Mouse (Mus musculus): ENCODE data around the gene Amer1. TPM values are rescaled to one million over a fixed set of nuclear protein-coding genes. Genes with fewer than 3 reads are reported as not detected.

Amer1 gene
- 10.4 and 10.7 TPM in 2 replicates for polyA plus RNA-seq (2016; fragmentation: Nextera tagmentation; extraction: Ambion mirVana)

DNA sequence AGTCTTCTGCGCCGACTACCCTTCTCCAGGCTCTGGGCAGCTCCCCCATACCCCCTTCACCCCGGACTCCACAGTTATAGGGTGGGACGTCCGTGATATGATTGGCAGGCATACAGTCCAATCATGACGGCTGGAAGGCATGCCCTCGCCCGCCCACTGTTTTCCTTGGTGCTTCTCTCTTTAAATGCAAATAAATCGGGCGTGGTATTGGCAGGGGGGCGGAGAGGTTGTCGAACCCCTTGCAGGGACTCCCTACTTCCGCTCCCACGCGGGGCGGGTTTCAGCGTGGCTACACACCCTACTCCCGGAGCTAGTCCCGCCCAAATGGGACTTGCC lies at the start of gene Amer1:
Gene Amer1 (minus strand): TSS at position 97 of the 336 bp plus-strand sequence.
- Histone ChIP-seq H3K4me1 (peaks cover 26% of the 10 kb centered on the region), H3K27ac (replicated peaks) (peak within 1 kb of the TSS; percentile 88), H3K4me3 (peak within 1 kb of the TSS; percentile 63), H3K27me3 (ENCODE audit: low read depth, poor library complexity, severe bottlenecking) (no peaks in the 10 kb centered on the region), H3K36me3 (no peaks in the 10 kb centered on the region), H3K9me3 (replicated peaks) (no peaks in the 10 kb centered on the region)
- DNase-seq (ENCODE audit: low spot score): peak; percentile 83
- WGBS: 18% methylated on average over 19 of the region's 19 CpGs

GRCm38 (mm10) chrX:95457166-95457565 lies 12.5 kb upstream of the Amer1 start:
- Histone ChIP-seq H3K4me3 (no peak overlapping the region), H3K36me3 (no peaks in the 10 kb centered on the region), H3K27me3 (ENCODE audit: low read depth, poor library complexity, severe bottlenecking) (no peaks in the 10 kb centered on the region), H3K4me1 (no peaks in the 10 kb centered on the region), H3K9me3 (replicated peaks) (no peaks in the 10 kb centered on the region), H3K27ac (replicated peaks) (no peak overlapping the region)
- no peak for DNase-seq (ENCODE audit: low spot score)
- WGBS: 65% methylated on average over 3 of the region's 3 CpGs

GRCm38 (mm10) chrX:95445866-95446265 lies 1.2 kb upstream of the Amer1 start:
- no peak overlapping the region for H3K27ac ChIP-seq (replicated peaks)
- WGBS: 72% methylated on average over 2 of the region's 2 CpGs
- H3K27me3 ChIP-seq (ENCODE audit: low read depth, poor library complexity, severe bottlenecking): no peaks in the 10 kb centered on the region
- no peak overlapping the region for H3K4me3 ChIP-seq
- DNase-seq (ENCODE audit: low spot score): no peak
- peaks cover 26% of the 10 kb centered on the region for H3K4me1 ChIP-seq
- no peaks in the 10 kb centered on the region for H3K9me3 ChIP-seq (replicated peaks)
- H3K36me3 ChIP-seq: no peaks in the 10 kb centered on the region

DNA sequence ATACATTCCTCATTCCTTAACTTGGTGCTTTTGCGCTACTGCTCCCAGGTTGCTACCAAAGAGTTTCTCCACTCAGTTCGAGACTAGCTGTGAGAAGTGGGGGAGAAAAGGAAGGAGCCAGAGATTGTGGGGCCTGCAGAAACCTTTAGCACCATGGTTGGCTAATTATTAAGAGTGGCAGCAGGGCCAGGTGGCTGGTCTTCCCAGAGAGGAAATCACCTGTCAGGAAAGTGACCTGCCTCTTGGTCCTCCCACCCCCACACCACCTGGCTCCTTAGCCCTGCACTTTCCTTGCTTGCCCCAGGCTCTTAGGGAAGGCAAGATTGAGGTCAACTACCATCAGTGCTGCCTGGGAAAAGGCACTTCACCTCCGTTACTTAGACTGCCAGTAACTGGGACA lies 469 bp upstream of the Amer1 start:
- no peaks in the 10 kb centered on the region for H3K36me3 ChIP-seq
- H3K4me1 ChIP-seq: peaks cover 26% of the 10 kb centered on the region
- peak overlapping the region; percentile 63 for H3K4me3 ChIP-seq
- no peaks in the 10 kb centered on the region for H3K9me3 ChIP-seq (replicated peaks)
- H3K27ac ChIP-seq (replicated peaks): peak overlapping the region; percentile 88
- H3K27me3 ChIP-seq (ENCODE audit: low read depth, poor library complexity, severe bottlenecking): no peaks in the 10 kb centered on the region
- DNase-seq (ENCODE audit: low spot score): no peak
- WGBS: 40% methylated on average over 3 of the region's 3 CpGs

GRCm38 (mm10) chrX:95443898-95444775 lies 535 bp downstream of the Amer1 start:
- peaks cover 26% of the 10 kb centered on the region for H3K4me1 ChIP-seq
- WGBS: 20% methylated on average over 42 of the region's 42 CpGs
- H3K27ac ChIP-seq (replicated peaks): peak overlapping the region; percentile 88
- peak overlapping the region; percentile 63 for H3K4me3 ChIP-seq
- H3K27me3 ChIP-seq (ENCODE audit: low read depth, poor library complexity, severe bottlenecking): no peaks in the 10 kb centered on the region
- H3K36me3 ChIP-seq: 0 out of 2 replicates have a peak, but pooled peaks cover 3% of the 10 kb centered on the region
- peak; percentile 61 for DNase-seq (ENCODE audit: low spot score)
- no peaks in the 10 kb centered on the region for H3K9me3 ChIP-seq (replicated peaks)

GRCm38 (mm10) chrX:95443390-95443789 lies 1.3 kb downstream of the Amer1 start:
- Histone ChIP-seq H3K4me3 (peak overlapping the region; percentile 63), H3K27ac (replicated peaks) (peak overlapping the region; percentile 88), H3K27me3 (ENCODE audit: low read depth, poor library complexity, severe bottlenecking) (no peaks in the 10 kb centered on the region), H3K4me1 (peaks cover 26% of the 10 kb centered on the region), H3K36me3 (peaks cover 4% of the 10 kb centered on the region; the same call in 1 of the 2 replicates), H3K9me3 (replicated peaks) (no peaks in the 10 kb centered on the region)
- peak; percentile 28 for DNase-seq (ENCODE audit: low spot score)
- WGBS: 35% methylated on average over 12 of the region's 12 CpGs

DNA sequence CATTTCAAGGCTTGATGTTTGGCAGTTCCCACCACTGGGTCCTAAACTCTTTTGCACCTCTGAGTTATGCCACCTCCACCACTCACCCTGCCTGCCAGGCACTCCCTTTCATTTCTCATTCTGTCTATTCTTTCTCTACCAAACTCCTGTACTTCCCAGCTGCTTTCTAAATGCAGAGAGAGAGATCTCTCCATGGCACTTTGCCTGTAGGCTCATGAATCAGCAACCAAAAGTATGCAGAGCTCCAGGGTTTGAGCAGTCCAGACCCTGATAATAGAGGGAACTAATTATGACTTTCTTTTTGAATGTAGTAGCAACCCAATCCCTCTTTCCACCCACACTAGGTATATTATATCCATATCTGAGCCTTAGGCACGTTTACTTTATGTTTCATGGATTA lies 2.4 kb downstream of the Amer1 start:
- Histone ChIP-seq H3K27ac (replicated peaks) (no peak overlapping the region), H3K36me3 (peaks cover 8% of the 10 kb centered on the region), H3K4me3 (peak overlapping the region; percentile 63; the same call in 1 of the 2 replicates), H3K9me3 (replicated peaks) (no peaks in the 10 kb centered on the region), H3K4me1 (peaks cover 26% of the 10 kb centered on the region), H3K27me3 (ENCODE audit: low read depth, poor library complexity, severe bottlenecking) (no peaks in the 10 kb centered on the region)
- 56% methylated on average over 1 of the region's 1 CpGs for WGBS
- no peak for DNase-seq (ENCODE audit: low spot score)

DNA sequence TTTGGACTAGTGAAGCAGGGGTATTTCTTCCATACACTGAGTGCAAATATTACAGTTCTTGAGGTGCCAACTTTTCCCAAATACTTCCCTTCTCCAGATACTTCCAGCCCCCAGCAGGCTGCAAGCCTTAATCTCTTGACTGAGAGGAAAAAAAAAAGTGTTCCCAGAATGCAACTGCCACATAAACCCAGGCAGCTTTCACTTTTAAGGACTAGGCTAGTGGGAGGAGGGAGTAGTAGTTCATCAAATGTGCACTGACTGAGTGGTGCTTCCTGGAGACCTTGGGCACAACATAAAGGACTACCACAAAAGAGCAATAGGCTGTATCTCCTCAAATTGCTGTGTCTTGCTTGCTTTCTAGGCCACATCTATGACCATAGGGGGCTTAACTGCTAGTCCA lies 3.4 kb downstream of the Amer1 start:
- no peak overlapping the region for H3K4me3 ChIP-seq
- peaks cover 26% of the 10 kb centered on the region for H3K4me1 ChIP-seq
- no peak for DNase-seq (ENCODE audit: low spot score)
- no peak overlapping the region for H3K27ac ChIP-seq (replicated peaks)
- H3K9me3 ChIP-seq (replicated peaks): no peaks in the 10 kb centered on the region
- H3K27me3 ChIP-seq (ENCODE audit: low read depth, poor library complexity, severe bottlenecking): no peaks in the 10 kb centered on the region
- H3K36me3 ChIP-seq: peaks cover 10% of the 10 kb centered on the region

- peaks cover 14% of the 10 kb centered on the region for H3K36me3 ChIP-seq
- peaks cover 23% of the 10 kb centered on the region for H3K4me1 ChIP-seq
- 88% methylated on average over 4 of the region's 4 CpGs for WGBS
- DNase-seq (ENCODE audit: low spot score): no peak
- H3K4me3 ChIP-seq: no peak overlapping the region
- no peaks in the 10 kb centered on the region for H3K9me3 ChIP-seq (replicated peaks)
- H3K27me3 ChIP-seq (ENCODE audit: low read depth, poor library complexity, severe bottlenecking): no peaks in the 10 kb centered on the region
- H3K27ac ChIP-seq (replicated peaks): no peak overlapping the region
Measured at GRCm38 (mm10) chrX:95438491-95438890, 6.2 kb downstream of the Amer1 start.

DNA sequence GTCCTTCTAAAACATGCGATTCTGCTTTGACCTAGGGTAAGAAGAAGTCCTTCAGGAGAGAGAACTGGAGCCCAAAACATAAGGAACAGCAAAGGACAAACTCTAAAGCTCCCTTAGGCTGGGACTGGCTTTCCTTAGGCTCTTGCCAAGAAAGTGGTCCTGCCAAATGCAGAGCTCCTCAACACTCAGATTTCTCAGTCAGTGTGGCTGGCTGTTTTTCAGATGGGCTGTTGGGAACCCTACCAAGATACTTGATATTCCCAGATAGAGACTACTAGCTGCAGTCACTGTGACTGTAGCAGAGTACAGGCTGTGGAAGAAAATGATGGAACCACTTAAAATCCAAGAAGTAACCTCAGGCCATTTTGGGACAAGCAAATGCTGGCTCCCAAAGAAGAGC lies 7.4 kb downstream of the Amer1 start:
- peaks cover 21% of the 10 kb centered on the region for H3K36me3 ChIP-seq
- no peak overlapping the region for H3K27ac ChIP-seq (replicated peaks)
- DNase-seq (ENCODE audit: low spot score): no peak
- no peaks in the 10 kb centered on the region for H3K9me3 ChIP-seq (replicated peaks)
- 97% methylated on average over 1 of the region's 1 CpGs for WGBS
- H3K4me3 ChIP-seq: no peak overlapping the region
- peaks cover 11% of the 10 kb centered on the region for H3K4me1 ChIP-seq
- H3K27me3 ChIP-seq (ENCODE audit: low read depth, poor library complexity, severe bottlenecking): no peaks in the 10 kb centered on the region

DNA sequence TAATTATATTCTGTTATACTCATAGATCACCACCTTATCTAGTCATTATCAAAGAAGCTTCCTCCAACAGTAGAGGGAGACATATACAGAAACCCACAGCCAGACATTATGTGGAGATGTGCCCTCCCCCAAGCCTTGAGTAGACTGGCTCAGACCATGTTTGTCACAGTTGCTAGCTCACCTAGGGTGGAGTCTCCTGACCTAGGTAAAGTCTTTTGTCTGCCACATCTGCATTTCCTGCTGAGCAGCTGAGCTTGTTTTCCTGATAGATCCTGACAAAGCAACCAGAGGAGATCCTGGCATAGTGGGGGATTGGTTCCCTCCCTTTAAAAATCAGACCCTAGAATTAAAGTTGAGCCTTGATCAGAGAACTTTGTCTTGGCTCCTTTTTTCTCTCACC lies 71.6 kb downstream of the Amer1 start:
- no peaks in the 10 kb centered on the region for H3K9me3 ChIP-seq (replicated peaks)
- no peaks in the 10 kb centered on the region for H3K4me1 ChIP-seq
- DNase-seq (ENCODE audit: low spot score): no peak
- H3K36me3 ChIP-seq: no peaks in the 10 kb centered on the region
- no peak overlapping the region for H3K4me3 ChIP-seq
- H3K27ac ChIP-seq (replicated peaks): no peak overlapping the region
- H3K27me3 ChIP-seq (ENCODE audit: low read depth, poor library complexity, severe bottlenecking): no peaks in the 10 kb centered on the region
